Mouse (Mus musculus): ENCODE measurements around the gene Tceal7. TPM values are rescaled to one million over a fixed set of nuclear protein-coding genes. Genes with fewer than 3 reads are reported as not detected.
A peak's percentile ranks its signal among the peaks of the same experiment; 100 is the strongest.
"Not testable (repeated sequence)": the region's sequence is repeated elsewhere in the genome, so short reads cannot be mapped to it uniquely, and the experiment has no call there.

Tceal7 gene
- polyA plus RNA-seq, 1 experiment from 2014 or later, result 1.5 TPM

GRCm38 (mm10) chrX:136267720-136268119, 53.1 kb downstream of the Tceal7 start:
- H3K27me3 ChIP-seq (replicated peaks), result no peaks in the 10 kb centered on the region
- H3K9me3 ChIP-seq, result no peaks in the 10 kb centered on the region
- H3K36me3 ChIP-seq, result no peaks in the 10 kb centered on the region
- H3K4me1 ChIP-seq, result no peaks in the 10 kb centered on the region
- no peak overlapping the region for H3K4me2 ChIP-seq
- 60% methylated on average over 5 of the region's 5 CpGs for WGBS
- H3K27ac ChIP-seq, result no peak overlapping the region
- no peak overlapping the region for H3K9ac ChIP-seq
- no peak overlapping the region for H3K4me3 ChIP-seq (replicated peaks)
- no peak for ATAC-seq (ENCODE audit: insufficient read depth, low FRiP score, low read depth)

- no peak overlapping the region for H3K4me2 ChIP-seq
- no peak overlapping the region for H3K4me3 ChIP-seq (replicated peaks)
- WGBS, result 48% methylated on average over 4 of the region's 4 CpGs
- H3K27ac ChIP-seq, result no peak overlapping the region
- ATAC-seq (ENCODE audit: insufficient read depth, low FRiP score, low read depth), result no peak
- H3K27me3 ChIP-seq (replicated peaks), result no peaks in the 10 kb centered on the region
- H3K9me3 ChIP-seq, result no peaks in the 10 kb centered on the region
- H3K9ac ChIP-seq, result no peak overlapping the region
- no peaks in the 10 kb centered on the region for H3K36me3 ChIP-seq
- H3K4me1 ChIP-seq, result no peaks in the 10 kb centered on the region
Observed at GRCm38 (mm10) chrX:136268173-136268572, 53.6 kb downstream of the Tceal7 start.

- not testable (repeated sequence) for H3K9ac ChIP-seq; H3K27ac ChIP-seq; H3K36me3 ChIP-seq; H3K4me1 ChIP-seq; H3K9me3 ChIP-seq; H3K27me3 ChIP-seq (replicated peaks)
- Histone ChIP-seq H3K4me3 (replicated peaks) (peak within 1 kb of the TSS; percentile 43), H3K4me2 (peak within 1 kb of the TSS; percentile 40)
- 65% methylated on average over 4 of the region's 30 CpGs for WGBS
- ATAC-seq (ENCODE audit: insufficient read depth, low FRiP score, low read depth), result peak; percentile 95
Observed at GRCm38 (mm10) chrX:136269743-136270392, 55.3 kb downstream of the Tceal7 start, which contains the start of gene Bex3. Bex3 (plus strand) TSS chrX:136270253.

- H3K4me3 ChIP-seq (replicated peaks), result peak overlapping the region; percentile 43
- H3K4me1 ChIP-seq; H3K9me3 ChIP-seq; H3K27me3 ChIP-seq (replicated peaks); H3K36me3 ChIP-seq; H3K9ac ChIP-seq; H3K27ac ChIP-seq: not testable (repeated sequence)
- ATAC-seq (ENCODE audit: insufficient read depth, low FRiP score, low read depth), result peak; percentile 59; the same call in 1 of the 2 replicates
- 13% methylated on average over 7 of the region's 60 CpGs for WGBS
- peak overlapping the region; percentile 40 for H3K4me2 ChIP-seq
Observed at GRCm38 (mm10) chrX:136270393-136271111, 56.0 kb downstream of the Tceal7 start.

- no peak for ATAC-seq (ENCODE audit: insufficient read depth, low FRiP score, low read depth)
Observed at GRCm38 (mm10) chrX:136274542-136274941, 60.0 kb downstream of the Tceal7 start.

GRCm38 (mm10) chrX:136275386-136275785, 60.8 kb downstream of the Tceal7 start:
- H3K27me3 ChIP-seq (replicated peaks), result no peaks in the 10 kb centered on the region
- H3K4me3 ChIP-seq (replicated peaks), result no peak overlapping the region
- no peak overlapping the region for H3K4me2 ChIP-seq
- H3K9ac ChIP-seq, result no peak overlapping the region
- no peak overlapping the region for H3K27ac ChIP-seq
- no peak for ATAC-seq (ENCODE audit: insufficient read depth, low FRiP score, low read depth)
- no peaks in the 10 kb centered on the region for H3K9me3 ChIP-seq
- H3K4me1 ChIP-seq, result no peaks in the 10 kb centered on the region
- 52% methylated on average over 3 of the region's 3 CpGs for WGBS
- H3K36me3 ChIP-seq, result no peaks in the 10 kb centered on the region

More at GRCm38 (mm10) chrX:136274542-136274941, 60.0 kb downstream of the Tceal7 start:
- H3K27ac ChIP-seq, result no peak overlapping the region
- WGBS, result 17% methylated on average over 3 of the region's 3 CpGs
- H3K4me1 ChIP-seq, result no peaks in the 10 kb centered on the region
- no peak overlapping the region for H3K9ac ChIP-seq
- no peaks in the 10 kb centered on the region for H3K27me3 ChIP-seq (replicated peaks)
- no peaks in the 10 kb centered on the region for H3K36me3 ChIP-seq
- H3K9me3 ChIP-seq, result no peaks in the 10 kb centered on the region
- no peak overlapping the region for H3K4me3 ChIP-seq (replicated peaks)
- no peak overlapping the region for H3K4me2 ChIP-seq

Small RNA genes within 50 kb of the gene (microRNA-seq; reads per million reads assigned to microRNA genes)
- not detected for gene Mir6383

Other genes with a start within 250 kb of the Tceal7 start
- 68.2 and 73.6 TPM in 2 replicates for gene Arxes2, start 221.0 kb upstream of the Tceal7 start, polyA plus RNA-seq (2015; fragmentation: Nextera tagmentation; extraction: Ambion mirVana)
- 29.9 and 32.1 TPM in 2 replicates for gene Arxes1, start 181.4 kb upstream of the Tceal7 start, polyA plus RNA-seq (2015; fragmentation: Nextera tagmentation; extraction: Ambion mirVana)
- gene Bex2, start 146.5 kb upstream of the Tceal7 start, polyA plus RNA-seq (2015; fragmentation: Nextera tagmentation; extraction: Ambion mirVana), result 129 and 133 TPM in 2 replicates
- 0.06 TPM in 1 of 2 replicates, not detected in the other for gene Nxf3, start 129.5 kb upstream of the Tceal7 start, polyA plus RNA-seq (2015; fragmentation: Nextera tagmentation; extraction: Ambion mirVana)
- gene Bex4, start 75.8 kb upstream of the Tceal7 start, polyA plus RNA-seq (2015; fragmentation: Nextera tagmentation; extraction: Ambion mirVana), result 123 and 143 TPM in 2 replicates
- gene Tceal8, start 42.4 kb upstream of the Tceal7 start, polyA plus RNA-seq (2015; fragmentation: Nextera tagmentation; extraction: Ambion mirVana), result 188 and 195 TPM in 2 replicates
- 5.4 and 5.8 TPM in 2 replicates for gene Tceal5, start 10.9 kb upstream of the Tceal7 start, polyA plus RNA-seq (2015; fragmentation: Nextera tagmentation; extraction: Ambion mirVana)
- 106 and 124 TPM in 2 replicates for gene Bex1, start 734 bp downstream of the Tceal7 start, polyA plus RNA-seq (2015; fragmentation: Nextera tagmentation; extraction: Ambion mirVana)
- 589 and 647 TPM in 2 replicates for gene Tceal9, start 30.3 kb downstream of the Tceal7 start, polyA plus RNA-seq (2015; fragmentation: Nextera tagmentation; extraction: Ambion mirVana)
- 384 and 393 TPM in 2 replicates for gene Bex3, start 55.5 kb downstream of the Tceal7 start, polyA plus RNA-seq (2015; fragmentation: Nextera tagmentation; extraction: Ambion mirVana)